Mouse (Mus musculus): ENCODE measurements around the gene Foxa2.

Foxa2 gene

GRCm38 (mm10) chr2:148043271-148043975, 3.3 kb downstream of the Foxa2 start:
- no peak for TF ChIP-seq GATA4 (IDR thresholded peaks at IDR 0.05; ENCODE audit: insufficient replicate concordance, low read length)

- no peak for TF ChIP-seq GATA4 (IDR thresholded peaks at IDR 0.05; ENCODE audit: insufficient replicate concordance, low read length)
These were observed 4.6 kb downstream of the Foxa2 start for GRCm38 (mm10) chr2:148042126-148042640.

GRCm38 (mm10) chr2:148041381-148041780, 5.4 kb downstream of the Foxa2 start:
- no peak for TF ChIP-seq GATA4 (IDR thresholded peaks at IDR 0.05; ENCODE audit: insufficient replicate concordance, low read length)

- no peak for TF ChIP-seq GATA4 (IDR thresholded peaks at IDR 0.05; ENCODE audit: insufficient replicate concordance, low read length)
These were observed 6.3 kb downstream of the Foxa2 start for GRCm38 (mm10) chr2:148040236-148041121.

GRCm38 (mm10) chr2:148039351-148040235, 7.2 kb downstream of the Foxa2 start:
- no peak for TF ChIP-seq GATA4 (IDR thresholded peaks at IDR 0.05; ENCODE audit: insufficient replicate concordance, low read length)

GRCm38 (mm10) chr2:148038366-148039310, 8.1 kb downstream of the Foxa2 start:
- TF ChIP-seq GATA4 (IDR thresholded peaks at IDR 0.05; ENCODE audit: insufficient replicate concordance, low read length) = no peak

GRCm38 (mm10) chr2:148036611-148037160, 10.1 kb downstream of the Foxa2 start:
- TF ChIP-seq GATA4 (IDR thresholded peaks at IDR 0.05; ENCODE audit: insufficient replicate concordance, low read length) = no peak

- no peak for TF ChIP-seq GATA4 (IDR thresholded peaks at IDR 0.05; ENCODE audit: insufficient replicate concordance, low read length)
These were observed 15.6 kb downstream of the Foxa2 start for GRCm38 (mm10) chr2:148030991-148031675.

- no peak for TF ChIP-seq GATA4 (IDR thresholded peaks at IDR 0.05; ENCODE audit: insufficient replicate concordance, low read length)
These were observed 16.2 kb downstream of the Foxa2 start for GRCm38 (mm10) chr2:148030613-148030935.

GRCm38 (mm10) chr2:148029751-148030612, 16.8 kb downstream of the Foxa2 start:
- no peak for TF ChIP-seq GATA4 (IDR thresholded peaks at IDR 0.05; ENCODE audit: insufficient replicate concordance, low read length)

GRCm38 (mm10) chr2:148029050-148029608, 17.6 kb downstream of the Foxa2 start:
- no peak for TF ChIP-seq GATA4 (IDR thresholded peaks at IDR 0.05; ENCODE audit: insufficient replicate concordance, low read length)

- TF ChIP-seq GATA4 (IDR thresholded peaks at IDR 0.05; ENCODE audit: insufficient replicate concordance, low read length) = no peak
These were observed 20.4 kb downstream of the Foxa2 start for GRCm38 (mm10) chr2:148026366-148026765.
